Mouse (Mus musculus): ENCODE data around the gene Dyrk3.

DNA sequence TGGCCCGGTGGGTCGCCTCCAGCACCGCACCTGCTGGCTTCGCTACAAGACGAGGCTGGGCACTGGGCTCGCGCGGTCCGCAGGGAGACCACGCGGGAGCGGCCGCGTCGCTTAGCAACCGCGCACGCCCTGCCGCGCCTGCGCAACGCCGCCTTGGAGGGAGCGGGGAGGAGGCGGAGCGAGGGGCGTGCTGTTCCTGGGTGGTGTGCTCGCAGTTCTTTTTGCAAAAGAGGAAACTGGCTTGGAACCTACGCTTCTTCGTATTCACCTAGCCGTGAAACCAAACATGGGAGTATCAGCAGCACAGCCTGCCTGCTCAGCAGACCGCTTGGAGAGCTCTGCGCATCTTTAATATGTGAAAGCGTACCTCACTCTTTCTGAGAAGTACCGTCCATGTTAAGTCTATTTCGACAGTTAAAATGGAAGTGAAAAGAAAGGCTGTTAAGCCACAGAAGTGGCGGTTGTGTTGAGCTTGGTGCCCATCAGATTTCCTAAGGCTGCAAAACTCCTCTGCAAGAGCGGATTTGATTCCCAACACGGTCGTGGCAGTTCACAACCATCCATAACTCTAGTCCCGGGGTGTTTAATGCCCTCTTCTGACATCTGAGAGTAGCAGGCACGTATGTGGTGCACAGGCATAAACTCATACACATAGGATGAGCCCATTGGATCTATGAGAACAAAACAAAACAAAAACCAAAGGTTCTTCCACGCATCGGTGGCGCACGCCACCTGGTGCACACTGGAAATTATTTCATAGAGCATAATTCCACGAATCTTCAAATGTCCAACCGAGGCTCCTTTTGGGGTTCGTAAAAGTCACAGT is at the start of gene Dyrk3:
- peak; percentile 61 for TF ChIP-seq POLR2A (IDR thresholded peaks at IDR 0.05; ENCODE audit: borderline replicate concordance, control insufficient read depth, low read depth, low read length)
- peak; percentile 59; the same call in 1 of the 2 replicates for TF ChIP-seq CTCF (IDR thresholded peaks at IDR 0.05; ENCODE audit: control insufficient read depth, insufficient read depth, low read length)
